7 mouse cellular contexts compared by ENCODE assay signal in genomic region chrX:169862848-169863247, GRCm38 (mm10).
DNase-seq lines count a peak whose midpoint lies in the region; ATAC-seq and TF ChIP-seq lines count a peak whose summit lies in the region.

No protein-coding gene starts in this region.

- no peaks in the 10 kb centered on the region for H3K36me3 ChIP-seq in liver, postnatal 0 days (replicated peaks; ENCODE audit: insufficient read depth, low read length)
- H3K36me3 ChIP-seq in forebrain, embryonic 12.5 days (replicated peaks), result no peaks in the 10 kb centered on the region
- no peaks in the 10 kb centered on the region for H3K36me3 ChIP-seq in intestine, embryonic 16.5 days (ENCODE audit: control insufficient read depth, insufficient read depth, low read length)

- no peak overlapping the region for H3K27ac ChIP-seq in liver, postnatal 0 days (ENCODE audit: low read depth)
- H3K27ac ChIP-seq in forebrain, embryonic 12.5 days, result no peak overlapping the region
- no peak overlapping the region for H3K27ac ChIP-seq in intestine, embryonic 16.5 days (ENCODE audit: low read length)

- no peak for TF ChIP-seq EP300 in liver, postnatal 0 days (IDR thresholded peaks at IDR 0.05; ENCODE audit: low read depth)

- peak; percentile 61 for TF ChIP-seq CTCF in liver, postnatal 0 days (IDR thresholded peaks at IDR 0.05; ENCODE audit: low read depth)

- DNase-seq in liver, postnatal 0 days, result peak; percentile 20
- DNase-seq in liver, result no peak
- DNase-seq in adrenal gland, postnatal 36 days, result peak; percentile 17 to 56
- DNase-seq in heart, postnatal 14 days, result peak; percentile 29 to 36
- peak; percentile 11 for DNase-seq in mesoderm, embryonic 11.5 days (ENCODE audit: low read depth, low spot score)

- H3K4me1 ChIP-seq in liver, postnatal 0 days (ENCODE audit: insufficient read depth), result no peaks in the 10 kb centered on the region
- H3K4me1 ChIP-seq in forebrain, embryonic 12.5 days, result no peaks in the 10 kb centered on the region; the same call in 1 of the 2 replicates
- H3K4me1 ChIP-seq in intestine, embryonic 16.5 days (ENCODE audit: control insufficient read depth, insufficient read depth, low read length), result no peaks in the 10 kb centered on the region

- no peaks in the 10 kb centered on the region for H3K9me3 ChIP-seq in liver, postnatal 0 days (ENCODE audit: low read length)
- H3K9me3 ChIP-seq in forebrain, embryonic 12.5 days, result no peaks in the 10 kb centered on the region
- H3K9me3 ChIP-seq in intestine, embryonic 16.5 days (ENCODE audit: control insufficient read depth, low read length), result no peaks in the 10 kb centered on the region

- H3K27me3 ChIP-seq in liver, postnatal 0 days (ENCODE audit: insufficient read depth, low read length), result no peaks in the 10 kb centered on the region
- H3K27me3 ChIP-seq in forebrain, embryonic 12.5 days, result peaks cover 20% of the 10 kb centered on the region
- no peaks in the 10 kb centered on the region; the same call in 1 of the 2 replicates for H3K27me3 ChIP-seq in intestine, embryonic 16.5 days (replicated peaks; ENCODE audit: control insufficient read depth, insufficient read depth, low read length)

- WGBS in liver, postnatal 0 days (ENCODE audit: insufficient replicate concordance), result 62% methylated on average over 1 of the region's 1 CpGs
- WGBS in forebrain, embryonic 12.5 days, result 55% methylated on average over 1 of the region's 1 CpGs
- WGBS in intestine, embryonic 16.5 days, result 48% methylated on average over 1 of the region's 1 CpGs

- no peak overlapping the region for H3K4me2 ChIP-seq in liver, postnatal 0 days (ENCODE audit: low read depth, low read length)
- no peak overlapping the region for H3K4me2 ChIP-seq in forebrain, embryonic 12.5 days
- H3K4me2 ChIP-seq in intestine, embryonic 16.5 days (ENCODE audit: low read depth, low read length), result no peak overlapping the region

- no peak overlapping the region for H3K4me3 ChIP-seq in liver, postnatal 0 days (ENCODE audit: low read depth, low read length)
- no peak overlapping the region for H3K4me3 ChIP-seq in forebrain, embryonic 12.5 days (replicated peaks)
- no peak overlapping the region for H3K4me3 ChIP-seq in intestine, embryonic 16.5 days (ENCODE audit: low read length)

- ATAC-seq in liver, postnatal 0 days, result no peak
- no peak for ATAC-seq in forebrain, embryonic 12.5 days (ENCODE audit: low FRiP score)
- no peak for ATAC-seq in intestine, embryonic 16.5 days

- intact Hi-C loops in heart, postnatal 14 days (cut with DNase I), result no loop called here

- H3K9ac ChIP-seq in liver, postnatal 0 days (replicated peaks), result no peak overlapping the region
- H3K9ac ChIP-seq in forebrain, embryonic 12.5 days, result no peak overlapping the region
- no peak overlapping the region for H3K9ac ChIP-seq in intestine, embryonic 16.5 days (ENCODE audit: low read depth, low read length)
